Mouse (Mus musculus): Measurements from ENCODE around the gene Cct8l1.

- no peak for TF ChIP-seq EP300 (IDR thresholded peaks at IDR 0.05; ENCODE audit: low read depth)
- TF ChIP-seq CTCF (IDR thresholded peaks at IDR 0.05; ENCODE audit: low read depth), result no peak
Measured at GRCm38 (mm10) chr5:25516301-25516895, 531 bp downstream of the Cct8l1 start.
